Mouse (Mus musculus) embryonic facial prominence, embryonic 15.5 days (tissue): ENCODE measurements around the gene Olfr458. TPM values are rescaled to one million over a fixed set of nuclear protein-coding genes. Genes with fewer than 3 reads are reported as not detected.

Experiments
- ATAC-seq: fragments of 200-750 bp; cut with Nextera tagmentation; 2 replicates; pipeline ENCODE4 v1.8.0; 2017; ENCODE audit warnings: low read depth, moderate TSS enrichment; ENCODE audit not compliant: insufficient number of reproducible peaks, low FRiP score, low TSS enrichment
- H3K27ac ChIP-seq: fragments of 300-500 bp; sonication (generic); replicated peaks from 2 replicates; pipeline ENCODE4 v1.5.1; 2015; ENCODE audit warnings: mild to moderate bottlenecking, inconsistent platforms
- H3K27me3 ChIP-seq: fragments of 300-500 bp; sonication (generic); 2 replicates; pipeline ENCODE4 v1.6.1; 2015; ENCODE audit warnings: inconsistent platforms
- H3K36me3 ChIP-seq: fragments of 300-500 bp; sonication (generic); 2 replicates; pipeline ENCODE4 v1.6.1; 2015; ENCODE audit warnings: mild to moderate bottlenecking, inconsistent platforms
- H3K4me1 ChIP-seq: fragments of 300-500 bp; sonication (generic); 2 replicates; pipeline ENCODE4 v1.6.1; 2015; ENCODE audit warnings: inconsistent platforms
- H3K4me2 ChIP-seq: fragments of 300-500 bp; sonication (generic); replicated peaks from 2 replicates; pipeline ENCODE4 v1.6.1; 2015; ENCODE audit warnings: mild to moderate bottlenecking, inconsistent platforms
- H3K4me3 ChIP-seq: fragments of 300-500 bp; sonication (generic); replicated peaks from 2 replicates; pipeline ENCODE4 v1.5.1; 2015; ENCODE audit warnings: mild to moderate bottlenecking, inconsistent platforms
- H3K9ac ChIP-seq: fragments of 300-500 bp; sonication (generic); 2 replicates; pipeline ENCODE4 v1.6.1; 2015; ENCODE audit warnings: inconsistent platforms
- H3K9me3 ChIP-seq: fragments of 300-500 bp; sonication (generic); replicated peaks from 2 replicates; pipeline ENCODE4 v1.6.1; 2016; ENCODE audit warnings: inconsistent platforms
- WGBS: fragments of 180-500 bp; shearing (Covaris S2); methylation state at CpG from one replicate; pipeline ENCODE4 v1.1.7; 2015; 5-methylcytosine and 5-hydroxymethylcytosine counted together
- polyA plus RNA-seq: library from polyadenylated mRNA; unstranded; fragments of >200 nt; fragmentation: Nextera tagmentation; extraction: Ambion mirVana; gene quantifications from 2 replicates; pipeline ENCODE4 v1.2.1, GENCODE M21; 2015

The Olfr458 gene
- polyA plus RNA-seq, 1 experiment from 2014 or later, result not detected

GRCm38 (mm10) chr6:42441395-42441794 lies 23.6 kb downstream of the Olfr458 start:
- Histone ChIP-seq H3K27me3 (no peaks in the 10 kb centered on the region), H3K4me1 (no peaks in the 10 kb centered on the region), H3K4me2 (no peak overlapping the region), H3K9ac (no peak overlapping the region), H3K9me3 (no peaks in the 10 kb centered on the region), H3K27ac (no peak overlapping the region), H3K4me3 (no peak overlapping the region), H3K36me3 (no peaks in the 10 kb centered on the region)
- WGBS, result 61% methylated on average over 2 of the region's 2 CpGs
- no peak for ATAC-seq

DNA sequence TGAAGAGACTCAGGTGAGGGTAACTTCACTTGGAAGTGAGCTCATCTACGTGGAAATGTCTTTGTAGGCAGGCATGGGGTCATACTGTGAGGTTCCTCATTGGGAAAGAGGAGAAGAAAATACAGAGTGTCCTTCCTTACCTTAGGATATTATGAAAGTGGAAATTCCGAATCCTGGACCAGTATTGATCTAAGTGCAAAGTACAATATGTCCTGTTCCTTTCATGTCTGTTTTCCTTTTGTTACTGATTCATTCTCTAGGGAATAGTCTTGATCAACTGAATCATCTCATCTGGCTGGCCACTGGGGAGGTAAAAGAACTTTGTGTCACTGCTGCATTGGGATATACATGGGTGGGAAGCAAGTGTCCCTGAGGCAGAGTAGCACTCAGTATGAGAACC lies 29.5 kb downstream of the Olfr458 start:
- Histone ChIP-seq H3K4me1 (no peaks in the 10 kb centered on the region), H3K4me2 (no peak overlapping the region), H3K36me3 (no peaks in the 10 kb centered on the region), H3K27me3 (no peaks in the 10 kb centered on the region), H3K27ac (no peak overlapping the region), H3K9me3 (no peaks in the 10 kb centered on the region), H3K9ac (no peak overlapping the region), H3K4me3 (no peak overlapping the region)
- no peak for ATAC-seq
- 73% methylated on average over 2 of the region's 2 CpGs for WGBS

- Histone ChIP-seq H3K9ac (no peak within 1 kb of the TSS), H3K36me3 (no peaks in the 10 kb centered on the region), H3K9me3 (no peaks in the 10 kb centered on the region), H3K27ac (no peak within 1 kb of the TSS), H3K27me3 (no peaks in the 10 kb centered on the region), H3K4me2 (no peak within 1 kb of the TSS), H3K4me3 (no peak within 1 kb of the TSS), H3K4me1 (no peaks in the 10 kb centered on the region)
- no peak for ATAC-seq
- WGBS, result 87% methylated on average over 6 of the region's 6 CpGs
These were observed 30.6 kb downstream of the Olfr458 start, which contains the start of gene Tas2r126 for GRCm38 (mm10) chr6:42434446-42434845. Gene Tas2r126, plus strand, starts transcription at chr6:42434535.

DNA sequence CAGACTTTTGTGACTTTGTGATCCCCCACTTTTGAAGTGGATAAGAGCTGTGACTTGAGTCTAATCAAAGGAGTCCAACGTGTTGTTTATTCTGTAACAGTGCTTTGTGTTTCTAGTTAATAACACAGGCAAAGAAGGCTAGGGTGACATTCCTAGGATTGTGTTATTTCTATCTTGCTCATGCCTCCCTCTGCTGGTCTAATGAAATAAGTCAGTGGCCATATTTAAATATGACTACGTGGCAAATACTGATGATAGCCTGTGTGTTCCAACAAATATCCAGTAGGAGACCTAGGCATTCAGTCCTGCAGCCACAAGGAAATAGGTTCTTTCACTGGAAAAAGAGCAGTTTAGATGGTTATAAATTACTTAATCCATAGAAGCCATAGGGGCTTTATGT lies 31.4 kb downstream of the Olfr458 start:
- H3K36me3 ChIP-seq, result no peaks in the 10 kb centered on the region
- no peak for ATAC-seq
- H3K9me3 ChIP-seq, result no peaks in the 10 kb centered on the region
- no peaks in the 10 kb centered on the region for H3K4me1 ChIP-seq
- WGBS, result 64% methylated on average over 2 of the region's 2 CpGs
- no peak overlapping the region for H3K27ac ChIP-seq
- H3K4me2 ChIP-seq, result no peak overlapping the region
- no peak overlapping the region for H3K4me3 ChIP-seq
- no peaks in the 10 kb centered on the region for H3K27me3 ChIP-seq
- H3K9ac ChIP-seq, result no peak overlapping the region

DNA sequence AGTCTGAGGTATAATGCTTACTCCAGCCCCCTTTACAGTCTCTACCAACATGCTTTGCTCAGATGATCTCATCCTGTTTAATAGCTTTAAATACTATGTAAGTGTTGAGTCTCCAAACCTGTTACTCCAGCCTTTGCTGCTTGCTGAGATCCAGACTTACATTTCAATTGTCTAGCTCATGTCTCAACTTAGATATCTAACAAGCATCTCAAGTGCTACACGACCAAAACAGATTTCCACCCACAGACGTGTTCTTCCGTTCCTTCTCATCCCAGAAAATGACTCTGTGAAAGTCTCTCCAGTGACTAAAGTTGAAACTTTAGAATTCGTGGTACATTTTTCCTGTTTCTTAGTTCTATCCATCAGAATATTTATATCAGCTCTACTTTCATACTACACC lies 38.7 kb downstream of the Olfr458 start:
- ATAC-seq, result no peak
- Histone ChIP-seq H3K9me3 (no peaks in the 10 kb centered on the region), H3K4me1 (no peaks in the 10 kb centered on the region), H3K9ac (no peak overlapping the region), H3K4me2 (no peak overlapping the region), H3K4me3 (no peak overlapping the region), H3K27ac (no peak overlapping the region), H3K27me3 (no peaks in the 10 kb centered on the region), H3K36me3 (no peaks in the 10 kb centered on the region)
- WGBS, result 62% methylated on average over 4 of the region's 4 CpGs

DNA sequence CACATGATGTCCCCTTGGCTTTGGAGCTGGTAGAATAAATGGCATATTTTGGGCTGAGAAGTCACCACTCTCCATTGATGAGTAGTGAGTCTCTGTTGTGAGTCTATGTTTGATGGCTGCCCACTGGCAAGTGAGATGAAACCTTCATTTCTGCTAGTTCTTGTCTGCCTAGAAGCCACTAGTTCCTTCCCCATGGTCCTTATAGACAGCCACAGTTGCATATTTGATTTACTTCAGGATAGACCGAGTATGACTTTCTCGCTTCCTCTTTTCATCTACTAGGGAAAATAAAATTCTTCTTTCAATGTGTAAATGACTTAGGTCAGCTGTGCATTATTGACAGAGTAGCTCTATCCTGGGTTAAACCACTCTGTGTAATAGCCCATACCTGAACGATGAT lies 40.5 kb downstream of the Olfr458 start:
- Histone ChIP-seq H3K4me1 (no peaks in the 10 kb centered on the region), H3K9me3 (no peaks in the 10 kb centered on the region), H3K4me2 (no peak overlapping the region), H3K4me3 (no peak overlapping the region), H3K9ac (no peak overlapping the region), H3K36me3 (no peaks in the 10 kb centered on the region), H3K27me3 (no peaks in the 10 kb centered on the region), H3K27ac (no peak overlapping the region)
- 92% methylated on average over 3 of the region's 3 CpGs for WGBS
- ATAC-seq, result no peak

- 70% methylated on average over 2 of the region's 2 CpGs for WGBS
- Histone ChIP-seq H3K9me3 (no peaks in the 10 kb centered on the region), H3K9ac (no peak overlapping the region), H3K36me3 (no peaks in the 10 kb centered on the region), H3K4me3 (no peak overlapping the region), H3K27me3 (no peaks in the 10 kb centered on the region), H3K4me1 (no peaks in the 10 kb centered on the region), H3K27ac (no peak overlapping the region), H3K4me2 (no peak overlapping the region)
- no peak for ATAC-seq
These were observed 43.6 kb downstream of the Olfr458 start for GRCm38 (mm10) chr6:42421439-42421838.

GRCm38 (mm10) chr6:42419443-42419842 lies 45.6 kb downstream of the Olfr458 start:
- Histone ChIP-seq H3K27me3 (no peaks in the 10 kb centered on the region), H3K9me3 (no peaks in the 10 kb centered on the region), H3K4me2 (no peak overlapping the region), H3K9ac (no peak overlapping the region), H3K36me3 (no peaks in the 10 kb centered on the region), H3K4me3 (no peak overlapping the region), H3K27ac (no peak overlapping the region), H3K4me1 (no peaks in the 10 kb centered on the region)
- WGBS, result 83% methylated on average over 2 of the region's 2 CpGs
- ATAC-seq, result no peak

Other genes starting within 250 kb of the Olfr458 start
- not detected in 2 replicates for gene Tas2r144, start 249.9 kb downstream of the Olfr458 start, polyA plus RNA-seq
- 19.0 and 20.1 TPM in 2 replicates for gene Gstk1, start 219.3 kb downstream of the Olfr458 start, polyA plus RNA-seq
- gene Tmem139, start 203.2 kb downstream of the Olfr458 start, polyA plus RNA-seq, result 1.5 and 2.1 TPM in 2 replicates
- 45.8 and 46.5 TPM in 2 replicates for gene Casp2, start 200.2 kb downstream of the Olfr458 start, polyA plus RNA-seq
- gene Clcn1, start 178.5 kb downstream of the Olfr458 start, polyA plus RNA-seq, result 0.08 and 0.24 TPM in 2 replicates
- 0.23 and 0.24 TPM in 2 replicates for gene Fam131b, start 140.6 kb downstream of the Olfr458 start, polyA plus RNA-seq
- 127 and 131 TPM in 2 replicates for gene Zyx, start 115.6 kb downstream of the Olfr458 start, polyA plus RNA-seq
- gene Epha1, start 91.9 kb downstream of the Olfr458 start, polyA plus RNA-seq, result 19.5 and 21.6 TPM in 2 replicates
- not detected in 2 replicates for gene Tas2r143, start 65.0 kb downstream of the Olfr458 start, polyA plus RNA-seq
- gene Tas2r135, start 59.8 kb downstream of the Olfr458 start, polyA plus RNA-seq, result not detected in 2 replicates
- not detected in 2 replicates for gene Tas2r126, start 30.7 kb downstream of the Olfr458 start, polyA plus RNA-seq
- gene Olfr457, start 11.1 kb upstream of the Olfr458 start, polyA plus RNA-seq, result 0.08 TPM in 1 of 2 replicates, not detected in the other
- 0.39 TPM in 1 of 2 replicates, not detected in the other for gene Olfr456, start 22.0 kb upstream of the Olfr458 start, polyA plus RNA-seq
- gene Olfr455, start 82.4 kb upstream of the Olfr458 start, polyA plus RNA-seq, result 0.04 TPM in 1 of 2 replicates, not detected in the other
- 0.05 TPM in 1 of 2 replicates, not detected in the other for gene Tcaf3, start 132.5 kb upstream of the Olfr458 start, polyA plus RNA-seq
- gene Tcaf2, start 180.1 kb upstream of the Olfr458 start, polyA plus RNA-seq, result 6.3 and 6.4 TPM in 2 replicates
- 65.8 and 71.6 TPM in 2 replicates for gene Tcaf1, start 244.9 kb upstream of the Olfr458 start, polyA plus RNA-seq